Mouse (Mus musculus): ENCODE results near the gene Agtpbp1.
"Not testable (repeated sequence)": the region's sequence is repeated elsewhere in the genome, so short reads cannot be mapped to it uniquely, and the experiment has no call there.

The Agtpbp1 gene

DNA sequence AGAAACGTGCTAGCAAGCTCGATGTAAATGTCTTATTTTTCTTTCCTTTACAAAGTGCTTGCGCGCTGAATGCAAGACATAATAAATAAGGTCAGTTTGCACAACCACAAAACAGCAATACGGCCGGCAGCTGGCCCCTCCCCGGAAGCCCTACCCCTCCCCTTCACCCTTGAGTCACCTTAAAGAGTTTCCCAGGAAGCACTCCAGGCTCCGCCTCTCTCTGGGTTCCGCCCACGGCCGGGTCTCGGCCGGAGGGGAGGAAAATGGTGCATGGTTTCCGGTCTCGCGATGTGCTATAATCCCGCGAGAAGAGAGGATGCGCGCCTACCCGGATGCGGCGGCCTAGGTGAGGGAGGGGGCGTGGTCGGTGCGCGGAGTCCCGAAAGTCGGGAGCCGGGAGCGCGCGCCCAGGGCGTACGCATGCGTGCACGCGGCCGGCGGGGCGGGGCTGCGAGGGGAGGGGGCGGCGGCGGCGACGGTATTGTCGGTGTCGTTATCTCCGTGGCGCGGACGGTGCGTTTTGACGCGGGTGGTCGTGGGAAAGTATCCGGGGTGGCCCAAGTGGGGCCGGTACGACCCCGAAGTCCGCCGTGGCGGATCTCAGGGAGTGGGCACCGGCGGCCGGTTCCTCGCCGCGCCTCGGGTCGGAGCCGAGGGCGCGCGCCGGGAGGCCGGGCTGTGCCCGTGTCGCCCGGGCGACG, at the start of gene Agtpbp1, which contains the start of gene Naa35:
Gene Agtpbp1, minus strand, starts transcription at position 281 of the 701 bp plus-strand sequence.
Gene Naa35, plus strand, starts transcription at position 313 of the 701 bp plus-strand sequence.
- DNase-seq (ENCODE audit: low read depth, low spot score) = peak; percentile 98

DNA sequence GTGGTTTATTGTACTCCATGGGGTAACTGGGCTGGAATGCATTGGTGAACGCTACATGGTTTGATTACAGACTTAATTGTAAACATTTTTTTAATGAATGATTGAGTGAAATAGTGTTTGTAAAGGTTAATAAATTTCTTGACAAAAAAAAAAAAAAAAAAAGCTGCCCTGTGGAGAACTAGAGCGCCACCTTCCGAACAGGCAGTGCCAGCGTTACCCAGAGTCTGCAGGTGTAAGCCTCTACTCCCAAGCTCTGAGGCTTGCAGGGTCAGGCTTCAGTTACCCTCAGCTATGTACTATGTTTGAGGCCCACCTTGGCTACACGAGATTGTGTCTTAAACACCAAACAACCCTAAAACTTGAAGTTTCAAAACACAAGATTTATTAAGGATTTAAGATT, 49.6 kb upstream of the Agtpbp1 start:
- DNase-seq (ENCODE audit: low read depth, low spot score) = no peak

DNA sequence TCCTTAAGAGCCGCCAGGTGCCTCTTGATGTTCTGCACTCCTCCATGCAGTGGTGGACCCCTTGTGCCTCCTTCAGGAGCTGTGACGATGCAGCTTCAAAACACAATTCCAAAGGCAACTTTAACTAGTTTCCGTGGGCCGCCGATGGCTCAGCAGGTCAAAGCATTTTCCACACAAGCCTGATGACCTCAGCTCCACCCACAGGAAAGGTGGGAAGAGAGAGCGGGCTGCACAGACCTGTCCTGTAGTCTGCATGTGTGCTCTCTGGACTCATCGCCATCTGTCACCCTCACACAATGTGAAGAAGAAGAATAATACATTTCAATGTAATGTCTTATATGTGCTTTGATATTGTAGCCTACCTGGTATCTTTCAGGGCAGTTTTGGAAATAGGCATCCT, 41.7 kb upstream of the Agtpbp1 start:
- DNase-seq (ENCODE audit: low read depth, low spot score) = no peak

DNA sequence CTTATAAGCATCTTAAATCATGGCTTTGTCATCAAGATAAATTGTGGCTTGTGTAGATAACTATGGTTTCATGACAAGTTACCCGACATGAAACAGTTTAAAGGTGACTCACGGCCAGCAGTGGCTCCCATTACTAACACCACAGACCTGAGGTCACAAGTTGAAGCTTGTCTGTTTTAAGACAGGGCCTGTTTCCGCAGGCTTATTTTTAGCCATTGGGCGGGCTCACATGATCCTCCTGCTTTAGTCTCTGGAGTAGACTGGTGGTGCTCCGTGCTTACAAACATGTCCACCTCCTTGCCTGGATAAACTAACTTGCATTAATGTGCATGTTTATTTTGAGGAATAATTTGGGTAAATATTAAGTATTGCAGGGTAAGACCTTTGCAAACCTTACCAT, 39.9 kb upstream of the Agtpbp1 start:
- DNase-seq (ENCODE audit: low read depth, low spot score) = no peak

DNA sequence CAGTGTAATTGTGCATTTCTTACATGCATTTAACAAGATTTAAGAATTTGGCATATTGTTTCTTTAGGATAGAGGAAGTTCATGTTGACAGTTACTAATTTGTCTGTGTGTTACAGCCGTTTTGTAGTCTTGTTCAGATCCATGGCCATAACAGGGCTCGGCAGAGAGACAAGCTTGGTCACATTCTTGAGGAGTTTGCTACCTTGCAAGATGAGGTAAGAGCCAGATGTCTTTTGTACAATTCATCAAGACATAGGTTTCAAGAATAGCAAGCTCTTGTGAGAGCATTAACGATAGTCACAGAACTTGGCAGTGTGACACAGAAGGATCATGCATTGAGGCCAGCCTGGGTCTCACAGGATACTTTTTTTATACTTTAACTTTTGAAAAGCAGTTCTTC, 39.4 kb upstream of the Agtpbp1 start:
- DNase-seq (ENCODE audit: low read depth, low spot score) = no peak

DNA sequence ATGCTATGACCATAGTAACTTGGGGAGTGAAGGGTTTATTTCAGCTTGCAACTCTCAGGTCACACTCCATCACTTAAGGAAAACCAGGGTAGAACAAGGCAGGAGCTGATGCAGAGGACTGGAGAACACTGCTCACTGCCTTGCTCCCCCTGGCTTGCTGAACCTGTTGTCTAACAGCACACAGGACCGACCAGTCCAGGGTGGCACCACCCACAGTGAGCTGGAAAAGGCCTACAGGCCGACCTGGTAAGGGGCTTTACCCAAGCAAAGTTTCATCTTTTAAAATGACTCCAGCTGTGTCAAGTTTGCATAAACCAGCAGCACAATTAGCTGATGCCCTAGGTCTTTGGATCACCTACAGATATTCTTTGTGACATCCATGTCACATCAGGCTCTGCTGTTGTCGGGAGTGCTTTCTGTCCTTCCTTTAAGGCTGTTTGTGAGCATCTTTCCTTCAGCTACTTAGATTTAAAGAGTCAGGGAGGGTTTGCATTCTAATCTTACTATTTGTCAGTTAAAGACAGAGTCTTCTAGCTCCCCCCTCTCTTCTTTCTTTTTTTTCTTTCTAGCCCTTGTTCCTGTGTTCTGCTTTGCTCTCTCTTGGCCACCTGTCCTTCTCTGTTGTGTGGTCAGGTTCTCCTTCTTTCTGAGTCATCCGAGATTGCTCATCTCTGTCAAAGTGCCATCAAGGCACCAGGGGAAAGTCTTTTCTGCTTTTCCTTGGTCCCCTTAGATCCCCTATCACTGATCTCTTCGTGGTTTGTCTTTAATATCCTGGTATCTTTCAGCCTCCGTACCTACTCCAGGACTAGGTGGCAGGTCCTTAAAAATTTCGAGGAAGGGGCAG, 36.8 kb upstream of the Agtpbp1 start:
- DNase-seq (ENCODE audit: low read depth, low spot score) = no peak

DNA sequence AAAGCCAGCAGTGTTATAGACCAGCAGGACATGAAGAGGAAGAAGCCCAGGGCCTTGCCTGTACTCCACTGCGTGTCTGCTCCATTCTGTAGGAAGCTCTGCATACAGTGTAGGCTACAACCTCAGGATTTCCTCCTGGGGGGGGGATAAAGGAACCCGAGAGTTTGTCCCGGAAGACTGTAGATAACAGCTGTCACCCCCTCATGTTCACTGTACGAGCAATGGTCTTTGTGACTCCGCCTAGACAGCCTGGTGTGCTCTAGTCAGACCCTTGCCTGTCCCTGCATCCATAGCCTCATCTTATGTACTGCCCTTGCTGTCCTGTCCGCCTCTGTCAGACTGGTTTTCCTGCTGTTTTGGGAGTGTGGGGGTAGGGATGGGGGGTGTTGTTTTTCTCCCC, 33.4 kb upstream of the Agtpbp1 start:
- DNase-seq (ENCODE audit: low read depth, low spot score) = no peak

DNA sequence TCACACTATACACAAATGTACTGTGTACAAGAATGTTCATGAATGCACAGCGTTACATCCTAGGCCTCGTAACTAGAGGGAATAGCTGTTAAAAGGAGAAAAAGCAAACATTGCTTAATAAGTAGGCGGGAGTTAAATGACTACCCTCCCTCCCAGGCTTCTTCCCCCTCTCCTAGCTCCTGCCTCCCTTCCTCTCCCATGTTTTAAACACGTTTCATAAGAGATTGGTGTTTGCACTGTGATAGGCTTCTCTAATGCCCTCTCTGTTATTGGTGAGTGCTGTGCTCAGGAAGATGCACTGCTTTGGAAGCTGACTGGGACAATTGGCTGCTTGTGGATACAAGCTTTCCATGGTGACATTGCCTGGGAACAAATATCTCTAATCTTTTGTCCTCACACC, 30.5 kb upstream of the Agtpbp1 start:
- DNase-seq (ENCODE audit: low read depth, low spot score) = no peak

DNA sequence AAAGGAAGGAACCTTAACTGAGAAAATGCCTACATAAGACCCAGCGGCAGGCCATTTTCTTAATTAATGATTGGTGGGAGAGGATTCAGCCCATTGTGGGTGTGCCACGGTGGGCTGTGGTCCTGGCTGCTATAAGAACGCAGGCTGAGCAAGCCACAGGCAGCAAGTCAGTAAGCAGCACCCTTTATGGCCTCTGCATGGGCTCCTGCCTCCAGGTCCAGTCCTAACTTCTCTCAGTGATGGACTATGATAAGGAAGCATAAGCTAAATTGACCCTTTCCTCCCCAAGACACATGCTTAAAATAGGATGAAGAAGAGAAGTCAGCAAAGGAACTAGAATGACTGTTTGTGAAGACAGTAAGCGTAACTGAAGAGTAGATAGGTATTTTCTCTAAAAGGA, 30.1 kb upstream of the Agtpbp1 start:
- no peak for DNase-seq (ENCODE audit: low read depth, low spot score)

DNA sequence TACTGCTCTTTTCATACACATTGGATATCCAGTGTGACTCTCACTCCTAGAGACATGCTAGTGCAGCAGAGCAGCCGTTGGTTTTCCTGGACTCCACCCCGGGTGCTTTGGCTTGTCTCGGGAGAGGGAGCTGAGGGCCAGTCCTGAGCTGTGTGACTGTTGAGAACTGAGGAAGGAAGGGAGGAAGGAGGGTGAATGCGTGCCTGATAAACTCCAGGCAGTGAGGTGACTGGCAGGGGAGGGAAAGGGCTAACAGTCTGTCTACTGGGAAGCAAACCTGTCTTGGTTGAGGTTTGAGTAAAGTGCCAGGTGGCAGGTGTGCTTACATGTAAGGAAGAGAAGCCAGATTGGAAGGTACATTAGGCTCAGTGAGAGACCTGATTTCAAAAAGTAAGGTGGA, 28.8 kb upstream of the Agtpbp1 start:
- no peak for DNase-seq (ENCODE audit: low read depth, low spot score)

DNA sequence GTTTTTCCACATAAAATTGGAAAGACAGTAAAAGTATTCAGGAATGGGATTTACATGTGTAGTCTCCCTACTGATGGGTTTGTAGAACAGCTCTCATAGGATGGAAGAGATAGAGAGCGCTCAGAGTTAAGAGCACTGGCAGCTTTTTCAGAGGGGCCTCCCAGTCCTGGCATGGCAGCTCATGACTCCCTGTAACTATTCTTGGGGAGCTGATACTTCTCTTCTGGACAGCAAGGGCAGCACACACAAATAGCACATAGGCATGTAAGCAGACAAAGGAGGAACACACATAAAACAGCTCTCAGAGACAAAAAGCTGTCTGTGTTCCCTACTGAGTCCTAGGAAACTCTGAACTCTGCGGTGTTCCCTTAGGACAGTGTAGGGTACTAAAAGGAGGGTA, 25.4 kb upstream of the Agtpbp1 start:
- no peak for DNase-seq (ENCODE audit: low read depth, low spot score)

DNA sequence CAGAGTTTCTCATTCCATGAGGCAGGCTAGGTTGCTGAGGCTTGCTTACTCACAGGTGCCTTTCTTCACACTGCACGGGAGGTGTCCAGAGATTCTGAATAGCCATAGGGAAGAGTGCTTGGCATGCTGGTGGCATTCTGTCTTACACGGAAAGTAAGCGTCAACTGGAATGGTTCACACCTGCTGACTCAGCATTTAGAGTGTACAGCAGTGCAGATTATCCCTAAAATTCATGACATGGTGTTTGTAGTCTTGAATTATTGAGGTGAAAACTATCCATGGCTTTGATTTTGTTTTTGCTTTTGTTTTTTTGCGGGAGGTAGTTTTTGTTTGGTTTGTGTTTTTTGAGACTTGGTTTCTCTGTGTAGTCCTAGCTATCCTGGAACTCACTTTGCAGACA, 24.9 kb upstream of the Agtpbp1 start:
- no peak for DNase-seq (ENCODE audit: low read depth, low spot score)

DNA sequence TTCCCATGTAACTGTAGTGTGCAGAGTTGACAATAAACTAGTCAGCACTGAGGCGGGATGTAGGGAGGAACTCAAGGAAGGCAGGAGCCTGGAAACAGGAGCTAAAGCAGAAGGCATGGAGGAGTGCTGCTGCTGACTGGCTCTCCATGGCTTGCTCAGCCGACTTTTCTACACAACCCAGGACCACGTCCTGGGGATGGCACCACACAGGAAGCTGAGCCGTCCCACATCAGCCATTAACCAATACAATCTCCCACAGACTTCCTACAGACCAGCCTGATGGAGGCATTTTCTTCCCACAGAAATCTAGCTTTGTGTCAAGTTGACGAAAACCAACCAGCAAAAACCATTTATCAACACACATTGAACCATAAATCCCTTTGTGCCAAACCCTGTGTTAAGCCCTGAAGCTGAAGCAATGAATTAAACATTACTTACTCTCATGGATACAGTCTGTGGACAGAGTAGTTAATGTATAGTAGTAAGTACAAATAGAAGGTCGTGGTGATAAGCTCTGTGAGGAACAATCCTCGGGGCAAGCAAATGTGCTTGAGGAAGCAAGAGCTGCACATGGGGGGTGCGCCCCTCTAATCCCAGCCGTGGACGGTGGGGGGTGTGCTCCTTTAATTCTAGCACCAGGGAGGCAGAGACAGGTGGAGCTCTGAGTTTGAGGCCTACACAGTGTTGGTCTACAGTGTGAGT, 20.3 kb upstream of the Agtpbp1 start:
- DNase-seq (ENCODE audit: low read depth, low spot score) = no peak

DNA sequence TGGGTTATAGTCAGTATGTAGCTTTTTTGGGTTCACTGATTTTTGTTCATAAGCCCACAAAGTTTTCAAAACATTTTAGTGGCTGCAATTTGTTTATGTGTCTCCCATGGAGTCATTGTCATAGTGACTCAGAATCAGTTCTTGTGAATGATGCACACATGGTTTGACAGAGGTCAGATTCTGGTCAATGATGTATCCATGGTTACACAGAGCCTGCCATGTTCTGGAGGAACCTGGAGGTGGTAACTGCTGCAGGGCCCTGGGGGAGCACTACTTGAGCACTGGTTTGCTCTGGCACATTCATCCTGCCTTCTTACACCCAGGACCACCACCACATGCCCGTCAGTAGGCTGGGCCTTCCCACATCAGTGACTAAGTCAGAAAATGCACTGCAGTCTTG, 19.5 kb upstream of the Agtpbp1 start:
- no peak for DNase-seq (ENCODE audit: low read depth, low spot score)

DNA sequence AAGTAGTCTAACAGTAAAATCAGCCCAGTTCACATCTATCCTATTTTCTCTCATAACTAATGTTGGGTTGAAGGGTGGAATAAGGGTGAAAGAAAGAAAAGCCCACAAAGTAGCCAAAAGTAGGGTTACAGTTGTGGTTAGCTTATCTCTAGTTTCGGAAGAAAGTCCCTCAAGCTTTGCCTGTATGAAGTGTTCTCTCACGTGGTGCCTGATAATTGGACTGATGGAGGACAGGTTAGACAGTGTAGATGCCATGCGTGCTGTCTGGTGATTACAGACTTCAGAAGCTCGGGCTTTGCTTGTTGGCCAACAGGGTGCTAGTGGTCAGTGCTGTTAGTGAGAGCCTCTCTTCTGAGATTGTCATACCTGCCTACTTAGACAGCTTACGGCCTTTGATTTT, 18.1 kb upstream of the Agtpbp1 start:
- DNase-seq (ENCODE audit: low read depth, low spot score) = no peak

DNA sequence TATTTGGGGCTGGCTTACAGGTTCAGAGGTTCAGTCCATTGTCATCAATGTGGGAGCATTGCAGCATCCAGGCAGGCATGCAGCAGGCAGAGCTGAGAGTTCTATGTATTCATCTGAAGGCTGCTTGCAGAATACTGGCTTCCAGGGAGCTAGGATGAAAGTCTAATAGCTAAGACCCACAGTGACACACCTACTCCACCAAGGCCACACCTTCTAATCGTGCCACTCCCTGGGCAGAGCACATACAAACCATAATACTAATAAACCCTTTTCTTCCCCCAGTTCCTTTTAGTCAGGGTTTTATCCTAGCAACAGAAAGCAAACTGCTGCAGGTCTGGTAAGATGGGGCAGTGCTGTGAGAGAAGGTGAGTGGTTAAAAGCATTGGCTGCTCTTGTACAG, 7.6 kb upstream of the Agtpbp1 start:
- no peak for DNase-seq (ENCODE audit: low read depth, low spot score)

DNA sequence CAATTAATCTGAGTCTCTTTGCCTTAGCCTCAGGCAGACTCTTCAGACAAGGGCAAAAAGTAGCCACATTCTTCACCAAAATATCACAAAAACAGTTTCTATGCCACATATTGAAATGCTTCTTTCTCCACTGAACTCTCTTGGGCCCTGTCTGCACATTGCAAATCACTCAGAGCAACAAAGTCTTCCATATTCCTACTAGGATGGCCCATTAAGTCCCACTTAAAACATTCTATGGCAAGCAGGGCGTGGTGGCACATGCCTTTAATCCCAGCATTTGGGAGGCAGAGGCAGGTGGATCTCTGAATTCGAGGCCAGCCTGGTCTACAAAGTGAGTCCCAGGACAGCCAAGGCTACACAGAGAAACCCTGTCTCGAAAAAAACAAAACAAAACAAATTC, 7.0 kb upstream of the Agtpbp1 start:
- DNase-seq (ENCODE audit: low read depth, low spot score) = not testable (repeated sequence)

DNA sequence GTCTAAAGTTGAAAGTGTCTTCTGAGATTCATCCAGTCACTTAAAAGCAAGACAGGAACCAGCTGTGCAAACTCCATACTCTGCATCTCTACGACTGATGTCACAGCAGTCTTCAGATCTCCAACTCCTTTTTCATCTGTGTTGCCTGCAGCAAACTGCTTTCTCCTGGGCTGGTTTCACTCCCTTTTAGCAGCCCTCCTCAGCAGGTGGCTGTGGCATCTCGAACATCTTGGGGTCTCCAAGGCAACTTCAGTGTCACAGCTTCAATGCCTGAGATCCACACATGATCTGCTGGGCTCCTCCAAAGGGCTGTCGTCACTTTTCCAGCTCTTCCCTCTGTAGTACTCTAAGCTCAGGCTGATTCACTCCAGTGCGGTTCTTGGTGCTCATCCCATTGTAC, 5.7 kb upstream of the Agtpbp1 start:
- DNase-seq (ENCODE audit: low read depth, low spot score) = no peak

DNA sequence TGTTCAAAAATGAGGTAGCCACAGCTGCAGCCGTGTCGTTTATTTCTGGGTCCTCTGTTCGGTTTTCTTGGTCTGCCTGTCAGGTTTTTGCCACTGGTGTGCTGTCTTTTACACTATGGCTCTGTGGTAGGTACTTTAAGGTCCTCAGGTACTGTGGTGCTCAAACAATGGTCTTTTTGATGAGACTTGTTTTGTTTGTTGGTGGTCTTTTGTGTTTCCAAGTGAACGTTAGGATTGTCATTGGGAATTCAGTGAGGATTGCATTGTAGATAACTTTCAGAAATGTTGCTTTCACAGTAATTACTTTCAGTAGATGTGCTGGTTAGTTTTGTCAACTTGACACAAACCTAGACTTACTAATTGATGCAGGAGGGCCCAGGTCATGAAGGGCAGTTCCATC, 4.6 kb upstream of the Agtpbp1 start:
- DNase-seq (ENCODE audit: low read depth, low spot score) = no peak

DNA sequence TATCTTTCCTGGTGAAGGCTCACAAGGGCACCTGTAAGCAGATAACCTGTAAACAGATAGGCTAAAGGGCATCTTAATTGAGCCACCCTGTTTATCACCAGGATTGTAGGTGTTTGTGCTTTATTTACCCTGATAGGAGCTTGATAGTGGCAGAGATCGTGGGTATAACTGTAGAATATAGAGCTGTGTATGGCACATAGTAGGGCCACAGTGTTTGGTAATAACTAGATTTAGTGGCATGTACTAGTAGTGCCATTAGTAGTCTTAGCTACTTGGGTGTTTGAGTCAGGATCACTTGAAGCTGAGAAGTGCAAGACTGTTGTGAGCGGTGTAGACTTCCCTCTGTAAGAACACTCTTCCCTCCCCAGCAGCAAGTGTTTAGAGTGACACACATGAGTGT, 2.2 kb upstream of the Agtpbp1 start:
- DNase-seq (ENCODE audit: low read depth, low spot score) = no peak

DNA sequence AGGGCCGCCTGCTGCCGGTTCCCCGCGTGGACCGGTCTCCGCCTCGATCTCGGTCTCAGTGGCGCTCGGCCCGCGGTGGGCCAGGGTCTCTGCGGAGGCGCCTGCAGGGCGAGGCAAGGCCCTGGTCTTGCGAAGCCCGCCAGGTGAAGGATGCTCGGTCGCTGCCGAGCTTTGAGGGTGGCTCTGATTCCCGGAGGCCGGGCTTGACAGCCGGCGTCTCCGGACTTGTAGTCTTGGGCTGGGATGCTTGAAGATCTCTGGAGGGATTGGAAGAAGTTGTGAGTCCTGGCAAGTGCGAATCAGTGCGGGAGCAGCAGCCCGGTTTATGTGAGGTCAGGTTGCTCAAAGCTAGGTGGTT, 600 bp upstream of the Agtpbp1 start:
- no peak for DNase-seq (ENCODE audit: low read depth, low spot score)

DNA sequence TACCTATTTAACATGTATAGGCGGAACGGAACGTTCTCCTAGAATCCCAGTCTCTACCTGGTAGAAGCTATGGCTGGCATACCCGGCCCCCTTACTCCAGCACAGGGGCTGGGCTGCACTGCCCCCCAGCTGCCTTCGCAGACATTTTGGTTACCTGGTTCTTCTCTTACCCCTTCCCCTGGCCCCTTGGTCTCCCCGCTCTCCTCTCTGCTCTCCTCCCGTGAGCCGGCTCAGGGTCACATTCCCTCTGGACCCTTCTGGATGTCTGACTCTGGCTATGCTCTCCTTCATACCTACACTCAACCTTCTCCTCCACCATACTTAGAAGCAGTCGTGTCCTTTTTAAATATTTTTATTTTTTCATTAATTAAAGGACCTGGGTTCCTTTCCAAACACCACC, 546 bp downstream of the Agtpbp1 start:
- no peak for DNase-seq (ENCODE audit: low read depth, low spot score)

DNA sequence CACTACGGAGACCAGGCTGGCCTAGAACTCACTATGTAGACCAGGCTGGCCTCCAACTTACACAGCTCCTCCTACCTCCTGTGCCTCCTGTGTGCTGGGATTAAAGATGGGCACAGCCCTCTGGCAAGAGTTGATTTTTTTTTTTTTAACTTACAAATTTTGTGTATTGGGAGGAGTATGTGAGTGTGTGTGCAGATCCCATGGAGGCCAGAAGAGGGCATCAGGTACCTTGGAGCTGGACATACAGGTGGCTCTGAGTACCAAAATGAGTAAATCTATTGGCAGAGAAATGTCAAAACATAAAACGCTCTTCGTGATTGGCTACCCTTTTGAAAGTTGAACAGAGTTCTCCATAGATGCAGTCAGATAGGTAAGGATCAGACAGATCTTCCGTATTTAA, 4.1 kb downstream of the Agtpbp1 start:
- DNase-seq (ENCODE audit: low read depth, low spot score) = no peak

Measured in telencephalon, adult 2 months (tissue).